Mouse (Mus musculus): Measurements from ENCODE around the gene Svs2. TPM values are rescaled to one million over a fixed set of nuclear protein-coding genes. Genes with fewer than 3 reads are reported as not detected.
"Not testable (repeated sequence)": the region's sequence is repeated elsewhere in the genome, so short reads cannot be mapped to it uniquely, and the experiment has no call there.

Gene Svs2
- polyA plus RNA-seq (2012; rRNA removed), result not detected in 2 replicates

- no peak within 1 kb of the TSS for H3K27ac ChIP-seq (ENCODE audit: control insufficient read depth, insufficient read depth, low read depth, low read length)
- no peaks in the 10 kb centered on the region for H3K27me3 ChIP-seq (ENCODE audit: control insufficient read depth, insufficient read depth, low read length)
- no peaks in the 10 kb centered on the region for H3K4me1 ChIP-seq (ENCODE audit: control insufficient read depth, insufficient read depth, low read length)
- no peaks in the 10 kb centered on the region for H3K36me3 ChIP-seq (ENCODE audit: control insufficient read depth, insufficient read depth, low read length)
- TF ChIP-seq POLR2A (IDR thresholded peaks at IDR 0.05; ENCODE audit: control insufficient read depth, low read depth, low read length) (no peak), CTCF (IDR thresholded peaks at IDR 0.05; ENCODE audit: control insufficient read depth, insufficient read depth, insufficient replicate concordance, low read depth, low read length) (no peak)
- no peak within 1 kb of the TSS for H3K4me3 ChIP-seq (ENCODE audit: control insufficient read depth, low read depth, low read length)
Observed at GRCm38 (mm10) chr2:164238366-164238765, at the start of gene Svs2. Gene Svs2, minus strand, starts transcription at chr2:164238466.

GRCm38 (mm10) chr2:164278359-164278758, 40.1 kb upstream of the Svs2 start, which contains the start of gene Svs4:
Gene Svs4, minus strand, starts transcription at chr2:164278459.
- Histone ChIP-seq H3K27ac (ENCODE audit: control insufficient read depth, insufficient read depth, low read depth, low read length) (no peak within 1 kb of the TSS), H3K4me1 (ENCODE audit: control insufficient read depth, insufficient read depth, low read length) (no peaks in the 10 kb centered on the region), H3K27me3 (ENCODE audit: control insufficient read depth, insufficient read depth, low read length) (no peaks in the 10 kb centered on the region), H3K36me3 (ENCODE audit: control insufficient read depth, insufficient read depth, low read length) (no peaks in the 10 kb centered on the region), H3K4me3 (ENCODE audit: control insufficient read depth, low read depth, low read length) (no peak within 1 kb of the TSS)
- TF ChIP-seq CTCF (IDR thresholded peaks at IDR 0.05; ENCODE audit: control insufficient read depth, insufficient read depth, insufficient replicate concordance, low read depth, low read length), result no peak
- no peak for TF ChIP-seq POLR2A (IDR thresholded peaks at IDR 0.05; ENCODE audit: control insufficient read depth, low read depth, low read length)

GRCm38 (mm10) chr2:164256540-164256939, 18.3 kb upstream of the Svs2 start, which contains the start of gene Svs3b:
Gene Svs3b, minus strand, starts transcription at chr2:164256640.
- H3K4me3 ChIP-seq (ENCODE audit: control insufficient read depth, low read depth, low read length); H3K36me3 ChIP-seq (ENCODE audit: control insufficient read depth, insufficient read depth, low read length): not testable (repeated sequence)

GRCm38 (mm10) chr2:164232671-164233070, 5.6 kb downstream of the Svs2 start:
- Histone ChIP-seq H3K27ac (ENCODE audit: control insufficient read depth, insufficient read depth, low read depth, low read length) (no peak overlapping the region), H3K4me3 (ENCODE audit: control insufficient read depth, low read depth, low read length) (no peak overlapping the region), H3K36me3 (ENCODE audit: control insufficient read depth, insufficient read depth, low read length) (no peaks in the 10 kb centered on the region), H3K4me1 (ENCODE audit: control insufficient read depth, insufficient read depth, low read length) (no peaks in the 10 kb centered on the region), H3K27me3 (ENCODE audit: control insufficient read depth, insufficient read depth, low read length) (no peaks in the 10 kb centered on the region)
- TF ChIP-seq POLR2A (IDR thresholded peaks at IDR 0.05; ENCODE audit: control insufficient read depth, low read depth, low read length) (no peak), CTCF (IDR thresholded peaks at IDR 0.05; ENCODE audit: control insufficient read depth, insufficient read depth, insufficient replicate concordance, low read depth, low read length) (no peak)

More at GRCm38 (mm10) chr2:164256540-164256939, 18.3 kb upstream of the Svs2 start, which contains the start of gene Svs3b:
- not testable (repeated sequence) for H3K27me3 ChIP-seq (ENCODE audit: control insufficient read depth, insufficient read depth, low read length); H3K27ac ChIP-seq (ENCODE audit: control insufficient read depth, insufficient read depth, low read depth, low read length); H3K4me1 ChIP-seq (ENCODE audit: control insufficient read depth, insufficient read depth, low read length)

GRCm38 (mm10) chr2:164228361-164229070, 9.8 kb downstream of the Svs2 start:
- Histone ChIP-seq H3K27me3 (ENCODE audit: control insufficient read depth, insufficient read depth, low read length) (no peaks in the 10 kb centered on the region), H3K27ac (ENCODE audit: control insufficient read depth, insufficient read depth, low read depth, low read length) (no peak overlapping the region), H3K4me1 (ENCODE audit: control insufficient read depth, insufficient read depth, low read length) (no peaks in the 10 kb centered on the region), H3K4me3 (ENCODE audit: control insufficient read depth, low read depth, low read length) (no peak overlapping the region), H3K36me3 (ENCODE audit: control insufficient read depth, insufficient read depth, low read length) (no peaks in the 10 kb centered on the region)
- TF ChIP-seq CTCF (IDR thresholded peaks at IDR 0.05; ENCODE audit: control insufficient read depth, insufficient read depth, insufficient replicate concordance, low read depth, low read length) (no peak), POLR2A (IDR thresholded peaks at IDR 0.05; ENCODE audit: control insufficient read depth, low read depth, low read length) (no peak)

DNA sequence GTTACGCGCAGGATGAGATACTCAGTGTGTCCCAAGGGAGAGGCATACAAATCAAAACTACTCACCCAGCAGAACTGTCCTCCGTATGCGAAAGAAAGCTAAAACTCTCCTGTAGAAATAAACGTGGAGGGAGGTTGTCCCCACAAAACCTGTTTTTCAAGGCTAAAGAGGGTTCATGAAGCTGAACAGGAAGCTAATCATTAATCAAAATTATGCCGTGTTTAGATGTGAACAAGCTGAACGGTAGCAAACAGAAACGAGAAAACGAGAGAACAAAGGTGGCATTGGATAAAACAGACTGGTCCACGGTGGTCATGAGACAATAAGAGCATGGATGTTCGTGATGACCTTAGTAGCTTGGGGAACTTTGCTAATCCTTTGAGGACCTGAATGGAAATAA, 16.7 kb downstream of the Svs2 start, which contains the start of gene Wfdc15b:
TSS of gene Wfdc15b (minus strand) at position 139 of the 400 bp plus-strand sequence.
- no peak within 1 kb of the TSS for H3K4me3 ChIP-seq (ENCODE audit: control insufficient read depth, low read depth, low read length)
- no peak within 1 kb of the TSS for H3K27ac ChIP-seq (ENCODE audit: control insufficient read depth, insufficient read depth, low read depth, low read length)
- no peaks in the 10 kb centered on the region for H3K4me1 ChIP-seq (ENCODE audit: control insufficient read depth, insufficient read depth, low read length)
- no peaks in the 10 kb centered on the region for H3K27me3 ChIP-seq (ENCODE audit: control insufficient read depth, insufficient read depth, low read length)
- TF ChIP-seq CTCF (IDR thresholded peaks at IDR 0.05; ENCODE audit: control insufficient read depth, insufficient read depth, insufficient replicate concordance, low read depth, low read length) (no peak), POLR2A (IDR thresholded peaks at IDR 0.05; ENCODE audit: control insufficient read depth, low read depth, low read length) (no peak)
- H3K36me3 ChIP-seq (ENCODE audit: control insufficient read depth, insufficient read depth, low read length), result no peaks in the 10 kb centered on the region

DNA sequence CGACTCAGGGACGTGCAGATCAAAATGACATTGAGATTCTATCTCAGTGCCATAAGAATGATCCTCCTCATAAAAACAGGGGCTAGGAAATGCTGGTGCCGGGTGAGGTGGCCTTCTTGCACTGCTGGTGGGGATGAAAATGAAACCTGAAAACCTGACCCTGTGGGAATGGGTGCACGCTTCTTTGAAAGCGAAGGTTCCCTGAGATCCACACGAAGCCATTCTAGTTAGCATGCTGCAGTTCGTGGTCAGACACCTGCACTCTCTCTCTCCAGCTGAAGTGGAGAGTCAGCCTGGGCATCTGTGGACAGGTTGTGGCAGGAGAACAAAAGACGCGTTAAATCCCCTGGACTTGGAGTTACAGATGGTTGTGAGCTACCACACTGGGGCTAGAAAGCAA, 19.0 kb downstream of the Svs2 start:
- Histone ChIP-seq H3K4me3 (ENCODE audit: control insufficient read depth, low read depth, low read length) (no peak overlapping the region), H3K36me3 (ENCODE audit: control insufficient read depth, insufficient read depth, low read length) (no peaks in the 10 kb centered on the region), H3K27me3 (ENCODE audit: control insufficient read depth, insufficient read depth, low read length) (no peaks in the 10 kb centered on the region), H3K4me1 (ENCODE audit: control insufficient read depth, insufficient read depth, low read length) (no peaks in the 10 kb centered on the region; the same call in 1 of the 2 replicates), H3K27ac (ENCODE audit: control insufficient read depth, insufficient read depth, low read depth, low read length) (no peak overlapping the region)
- no peak for TF ChIP-seq CTCF (IDR thresholded peaks at IDR 0.05; ENCODE audit: control insufficient read depth, insufficient read depth, insufficient replicate concordance, low read depth, low read length)
- TF ChIP-seq POLR2A (IDR thresholded peaks at IDR 0.05; ENCODE audit: control insufficient read depth, low read depth, low read length), result no peak

All from testis, adult 2 months (tissue).